Mouse (Mus musculus): ENCODE measurements around the gene Dtl. TPM values are rescaled to one million over a fixed set of nuclear protein-coding genes. Genes with fewer than 3 reads are reported as not detected.

Dtl gene
- polyA plus RNA-seq (2012; ENCODE audit: insufficient read depth, low replicate concordance), result 1.5 and 2.3 TPM in 2 replicates

DNA sequence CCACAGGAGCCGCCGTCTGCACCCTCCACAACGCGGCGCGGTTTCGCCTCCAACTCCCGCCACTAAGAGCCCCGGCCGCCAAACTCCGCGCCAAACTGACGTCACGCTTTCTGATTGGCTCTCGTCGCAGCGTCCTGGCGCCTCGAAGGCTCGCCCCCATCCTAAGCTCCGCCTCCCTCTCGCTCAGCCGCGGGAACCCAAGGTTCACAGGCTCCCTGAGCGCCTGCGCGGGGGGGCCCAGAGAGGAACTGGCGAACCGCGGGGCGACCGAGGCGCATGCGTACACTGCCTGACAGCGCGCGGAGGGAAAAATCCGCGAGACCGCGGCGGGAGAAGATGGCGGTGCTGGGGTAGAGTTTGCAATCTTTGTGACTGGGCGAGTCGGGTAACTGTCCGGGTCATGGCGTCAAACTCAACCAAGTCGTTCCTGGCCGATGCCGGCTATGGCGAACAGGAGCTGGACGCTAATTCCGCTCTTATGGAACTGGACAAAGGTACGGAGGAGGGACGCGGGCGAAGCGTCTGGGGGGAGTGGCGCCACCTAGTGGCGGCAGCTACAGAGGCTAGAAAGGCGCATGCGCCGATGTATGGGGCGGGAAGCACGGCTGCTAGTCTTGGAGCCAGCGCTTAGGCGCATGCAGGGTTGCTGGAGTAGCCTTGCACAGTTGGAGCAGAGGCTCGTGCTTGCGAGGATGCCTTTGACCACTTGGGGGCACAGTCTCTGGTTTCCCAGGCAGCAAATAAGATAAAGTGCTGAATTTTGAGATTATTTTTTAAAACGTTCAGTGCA is at the start of gene Dtl, which contains the start of gene Ints7:
TSS of gene Dtl (minus strand) at position 87 of the 790 bp plus-strand sequence.
TSS of gene Ints7 (plus strand) at position 179 of the 790 bp plus-strand sequence.
- TF ChIP-seq GATA1 (IDR thresholded peaks at IDR 0.05; ENCODE audit: borderline replicate concordance, low read length), result no peak
- TF ChIP-seq FLI1 (IDR thresholded peaks at IDR 0.05; ENCODE audit: low read length), result no peak; the same call in 1 of the 2 replicates
- Histone ChIP-seq H3K4me1 (peaks cover 40% of the 10 kb centered on the region), H3K4me3 (replicated peaks) (peak within 1 kb of the TSS; percentile 95), H3K9me3 (0 out of 2 replicates have a peak, but pooled peaks cover 3% of the 10 kb centered on the region), H3K27me3 (replicated peaks) (no peaks in the 10 kb centered on the region), H3K36me3 (replicated peaks; ENCODE audit: low read length) (peaks cover 22% of the 10 kb centered on the region)

DNA sequence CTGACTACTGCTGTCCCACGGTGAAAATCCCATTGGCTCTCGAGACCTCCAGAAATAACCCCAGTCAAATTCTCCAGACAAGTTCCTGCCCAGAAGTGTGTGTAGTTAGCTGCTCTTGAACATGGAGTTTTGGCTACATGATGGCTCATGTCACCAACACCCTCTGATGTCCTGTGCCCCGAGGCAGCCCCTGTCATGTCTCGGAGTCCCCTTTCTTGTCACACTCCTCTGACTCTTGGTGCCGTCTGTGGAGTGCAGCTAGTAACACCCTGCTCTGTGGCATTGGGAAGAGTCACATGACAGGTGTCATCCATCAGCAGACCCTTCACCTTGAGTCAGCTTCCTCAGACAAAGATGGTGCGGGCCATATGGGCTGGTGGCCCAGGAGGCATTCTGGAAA is 49.7 kb upstream of the Dtl start:
- Histone ChIP-seq H3K4me3 (replicated peaks) (peak overlapping the region; percentile 48), H3K27me3 (replicated peaks) (peaks cover 4% of the 10 kb centered on the region), H3K9me3 (no peaks in the 10 kb centered on the region), H3K36me3 (replicated peaks; ENCODE audit: low read length) (peaks cover 35% of the 10 kb centered on the region), H3K4me1 (peaks cover 42% of the 10 kb centered on the region)
- no peak for TF ChIP-seq GATA1 (IDR thresholded peaks at IDR 0.05; ENCODE audit: borderline replicate concordance, low read length)
- TF ChIP-seq FLI1 (IDR thresholded peaks at IDR 0.05; ENCODE audit: low read length), result no peak

DNA sequence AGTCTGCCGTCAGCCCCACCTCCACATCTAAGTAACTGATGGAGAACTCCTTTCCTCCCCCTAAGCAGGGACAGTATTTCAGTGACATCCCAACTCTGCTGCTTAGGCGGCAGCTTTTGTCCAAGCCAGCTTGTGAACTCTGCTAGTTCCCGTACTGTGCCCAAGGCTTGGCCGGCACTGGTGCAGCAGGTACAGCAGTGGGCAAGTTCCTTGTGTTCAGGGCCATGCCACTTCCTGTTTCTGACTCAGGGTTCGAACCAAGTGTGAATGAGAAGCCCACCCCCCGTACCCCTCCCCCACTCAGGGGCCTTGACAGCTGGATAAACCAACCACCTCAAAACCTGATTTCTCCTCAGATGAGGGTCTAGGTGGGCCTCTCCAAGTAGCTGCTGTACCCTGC is 49.1 kb upstream of the Dtl start:
- H3K4me1 ChIP-seq, result peaks cover 42% of the 10 kb centered on the region
- peaks cover 4% of the 10 kb centered on the region for H3K27me3 ChIP-seq (replicated peaks)
- peaks cover 40% of the 10 kb centered on the region for H3K36me3 ChIP-seq (replicated peaks; ENCODE audit: low read length)
- TF ChIP-seq FLI1 (IDR thresholded peaks at IDR 0.05; ENCODE audit: low read length), result no peak
- TF ChIP-seq GATA1 (IDR thresholded peaks at IDR 0.05; ENCODE audit: borderline replicate concordance, low read length), result no peak
- no peak overlapping the region for H3K4me3 ChIP-seq (replicated peaks)
- no peaks in the 10 kb centered on the region for H3K9me3 ChIP-seq

DNA sequence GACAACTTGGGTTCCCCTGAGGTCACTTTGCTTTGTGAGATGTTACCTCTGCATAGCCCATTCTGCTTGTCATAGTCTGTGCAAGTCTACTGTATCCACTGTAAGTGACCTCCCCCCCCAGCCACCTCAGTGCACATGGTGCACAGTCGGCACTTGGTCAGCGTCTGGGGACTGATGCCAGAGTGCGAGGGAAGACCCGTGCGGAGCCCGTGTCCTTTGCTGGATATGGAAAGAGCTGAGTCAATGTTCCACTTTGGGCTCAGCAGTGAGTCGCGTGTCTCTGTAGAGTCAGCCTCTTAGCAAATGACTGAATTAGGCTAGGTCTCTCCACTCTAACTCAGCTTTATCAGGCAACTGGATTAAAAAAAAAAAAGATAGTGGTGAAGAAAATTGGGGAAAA is 47.5 kb upstream of the Dtl start:
- H3K4me1 ChIP-seq, result peaks cover 39% of the 10 kb centered on the region
- H3K36me3 ChIP-seq (replicated peaks; ENCODE audit: low read length), result peaks cover 57% of the 10 kb centered on the region
- no peaks in the 10 kb centered on the region for H3K9me3 ChIP-seq
- TF ChIP-seq GATA1 (IDR thresholded peaks at IDR 0.05; ENCODE audit: borderline replicate concordance, low read length), result no peak
- peaks cover 1% of the 10 kb centered on the region for H3K27me3 ChIP-seq (replicated peaks)
- H3K4me3 ChIP-seq (replicated peaks), result peak overlapping the region; percentile 71

DNA sequence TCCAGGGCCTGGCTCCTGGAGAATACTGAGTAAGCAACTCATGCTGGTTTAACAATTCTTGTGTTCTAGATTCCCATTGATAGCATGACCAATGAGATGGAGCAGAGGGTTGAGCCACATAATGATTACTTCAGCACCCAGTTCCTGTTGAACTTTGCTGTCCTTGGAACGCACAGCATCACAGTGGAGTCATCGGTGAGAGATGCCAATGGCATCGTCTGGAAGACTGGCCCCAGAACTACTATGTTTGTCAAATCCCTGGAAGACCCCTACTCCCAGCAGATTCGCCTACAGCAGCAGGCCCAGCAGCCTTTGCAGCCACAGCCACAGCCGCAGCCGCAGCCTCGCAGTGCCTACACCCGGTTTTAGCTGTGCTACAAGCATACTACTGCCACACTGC is 45.8 kb upstream of the Dtl start:
- Histone ChIP-seq H3K36me3 (replicated peaks; ENCODE audit: low read length) (peaks cover 73% of the 10 kb centered on the region), H3K9me3 (no peaks in the 10 kb centered on the region), H3K4me1 (peaks cover 33% of the 10 kb centered on the region), H3K4me3 (replicated peaks) (no peak overlapping the region), H3K27me3 (replicated peaks) (no peaks in the 10 kb centered on the region)
- TF ChIP-seq GATA1 (IDR thresholded peaks at IDR 0.05; ENCODE audit: borderline replicate concordance, low read length) (no peak), FLI1 (IDR thresholded peaks at IDR 0.05; ENCODE audit: low read length) (no peak)

DNA sequence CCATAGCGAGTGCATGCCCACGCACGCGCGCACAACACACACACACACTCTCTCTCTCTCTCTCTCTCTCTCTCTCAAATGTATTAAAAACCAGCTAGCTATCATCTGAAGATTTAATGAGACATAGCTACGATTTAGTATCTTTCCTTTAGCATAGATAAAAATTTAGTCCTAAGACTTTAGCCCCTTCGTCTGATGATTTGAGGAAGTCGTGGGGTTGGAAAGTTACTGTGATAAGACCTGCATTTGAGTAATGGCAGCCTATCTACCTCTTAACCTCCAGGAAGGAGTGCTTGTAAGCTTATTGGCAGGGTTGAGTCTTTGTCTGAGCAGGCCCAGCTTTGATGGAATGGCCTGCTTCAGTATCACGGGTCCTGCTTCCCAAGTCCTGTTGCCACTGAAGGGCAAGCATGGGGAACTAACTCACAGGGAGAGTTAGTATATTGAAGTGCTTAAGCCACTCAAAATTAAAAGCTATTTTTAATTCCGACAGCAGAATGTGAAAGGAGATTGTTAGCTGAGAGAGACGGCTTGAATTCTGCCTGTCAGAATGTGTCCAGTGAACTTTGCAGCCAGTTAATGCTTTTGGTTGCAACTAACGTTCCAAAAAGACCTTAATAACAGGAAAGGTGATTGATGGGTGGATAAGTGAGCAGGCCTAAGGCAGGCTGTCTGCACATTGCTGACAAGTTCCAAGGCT is 42.9 kb upstream of the Dtl start:
- no peaks in the 10 kb centered on the region for H3K27me3 ChIP-seq (replicated peaks)
- peaks cover 95% of the 10 kb centered on the region for H3K36me3 ChIP-seq (replicated peaks; ENCODE audit: low read length)
- H3K4me3 ChIP-seq (replicated peaks), result no peak overlapping the region
- peaks cover 4% of the 10 kb centered on the region for H3K4me1 ChIP-seq
- no peak for TF ChIP-seq FLI1 (IDR thresholded peaks at IDR 0.05; ENCODE audit: low read length)
- TF ChIP-seq GATA1 (IDR thresholded peaks at IDR 0.05; ENCODE audit: borderline replicate concordance, low read length), result no peak
- H3K9me3 ChIP-seq, result no peaks in the 10 kb centered on the region

DNA sequence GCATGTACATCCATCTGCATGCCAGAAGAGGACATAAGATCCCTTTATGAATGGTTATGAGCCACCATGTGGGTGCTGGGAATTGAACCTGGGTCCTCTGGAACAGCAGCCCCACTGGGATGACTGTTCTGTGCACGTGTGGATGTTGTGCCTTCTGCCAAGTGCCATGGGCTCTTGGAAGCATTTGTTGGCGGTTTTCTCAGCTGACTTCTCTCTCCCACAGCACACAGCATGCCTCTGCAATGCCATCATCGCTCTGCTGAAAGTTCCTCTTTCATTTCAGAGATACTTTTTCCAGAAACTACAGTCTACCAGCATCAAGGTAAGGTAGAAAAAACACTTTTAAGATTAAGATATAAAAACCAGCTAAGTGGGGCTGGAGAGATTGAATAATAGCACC is 42.2 kb upstream of the Dtl start:
- no peak for TF ChIP-seq FLI1 (IDR thresholded peaks at IDR 0.05; ENCODE audit: low read length)
- H3K27me3 ChIP-seq (replicated peaks), result no peaks in the 10 kb centered on the region
- peaks cover 98% of the 10 kb centered on the region for H3K36me3 ChIP-seq (replicated peaks; ENCODE audit: low read length)
- peaks cover 4% of the 10 kb centered on the region; the same call in 1 of the 2 replicates for H3K4me1 ChIP-seq
- no peak overlapping the region for H3K4me3 ChIP-seq (replicated peaks)
- H3K9me3 ChIP-seq, result no peaks in the 10 kb centered on the region

DNA sequence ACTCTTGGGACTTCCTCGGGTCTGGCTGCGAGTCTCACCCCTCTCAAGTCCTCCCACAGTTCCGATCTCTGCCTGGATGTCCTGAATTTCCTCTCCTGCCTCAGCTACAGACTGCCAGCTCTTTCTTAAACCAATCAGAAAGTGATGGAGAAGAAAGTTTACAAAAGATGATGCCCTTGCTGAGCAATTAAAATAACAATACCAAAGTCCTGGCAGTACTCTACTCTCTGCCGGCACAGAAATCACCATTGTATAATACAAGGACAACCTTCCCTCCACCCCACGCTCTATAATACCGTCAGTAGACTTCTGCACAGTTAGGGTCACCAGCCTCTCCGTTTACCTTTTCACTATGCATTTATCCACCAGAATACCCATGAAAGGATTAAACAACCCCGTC is 40.9 kb upstream of the Dtl start:
- peaks cover 99% of the 10 kb centered on the region for H3K36me3 ChIP-seq (replicated peaks; ENCODE audit: low read length)
- H3K27me3 ChIP-seq (replicated peaks), result no peaks in the 10 kb centered on the region
- TF ChIP-seq GATA1 (IDR thresholded peaks at IDR 0.05; ENCODE audit: borderline replicate concordance, low read length), result no peak
- no peak for TF ChIP-seq FLI1 (IDR thresholded peaks at IDR 0.05; ENCODE audit: low read length)
- peaks cover 4% of the 10 kb centered on the region; the same call in 1 of the 2 replicates for H3K4me1 ChIP-seq
- H3K4me3 ChIP-seq (replicated peaks), result no peak overlapping the region
- H3K9me3 ChIP-seq, result no peaks in the 10 kb centered on the region

DNA sequence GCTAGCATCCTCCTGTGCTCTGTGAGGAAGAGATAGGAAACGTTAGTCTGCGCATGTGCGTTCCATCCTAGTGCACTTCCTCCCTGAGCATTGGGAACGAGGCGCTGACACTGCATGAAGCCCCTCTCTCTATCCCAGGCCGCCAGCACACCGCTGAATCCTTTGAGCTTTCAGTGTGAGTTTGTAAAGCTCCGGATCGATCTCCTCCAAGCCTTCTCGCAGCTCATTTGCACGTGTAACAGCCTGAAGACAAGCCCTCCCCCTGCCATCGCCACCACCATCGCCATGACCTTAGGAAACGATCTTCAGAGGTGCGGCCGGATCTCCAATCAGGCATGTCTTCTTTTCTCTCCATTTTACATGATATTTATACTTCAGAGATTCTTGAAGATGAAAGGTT is 37.5 kb upstream of the Dtl start:
- H3K27me3 ChIP-seq (replicated peaks), result no peaks in the 10 kb centered on the region
- peaks cover 4% of the 10 kb centered on the region; the same call in 1 of the 2 replicates for H3K4me1 ChIP-seq
- peaks cover 97% of the 10 kb centered on the region for H3K36me3 ChIP-seq (replicated peaks; ENCODE audit: low read length)
- TF ChIP-seq GATA1 (IDR thresholded peaks at IDR 0.05; ENCODE audit: borderline replicate concordance, low read length), result no peak
- no peak for TF ChIP-seq FLI1 (IDR thresholded peaks at IDR 0.05; ENCODE audit: low read length)
- no peak overlapping the region for H3K4me3 ChIP-seq (replicated peaks)
- no peaks in the 10 kb centered on the region for H3K9me3 ChIP-seq

DNA sequence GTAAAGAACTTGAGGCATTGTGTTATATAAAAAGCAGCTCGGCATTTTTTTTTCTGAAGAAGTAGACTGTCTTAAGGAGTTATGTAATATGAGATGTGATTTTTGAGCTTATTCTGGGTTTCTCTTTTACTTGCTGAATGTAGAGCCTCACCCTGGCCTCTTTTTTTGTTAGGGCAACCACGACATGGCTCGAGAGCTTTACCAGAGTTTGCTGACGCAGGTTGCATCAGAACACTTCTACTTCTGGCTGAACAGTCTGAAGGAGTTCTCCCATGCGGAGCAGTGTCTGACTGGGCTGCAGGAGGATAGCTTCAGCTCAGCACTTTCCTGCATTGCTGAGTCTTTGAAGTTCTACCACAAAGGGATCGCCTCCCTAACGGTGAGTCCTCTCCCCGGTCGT is 36.3 kb upstream of the Dtl start:
- no peak for TF ChIP-seq GATA1 (IDR thresholded peaks at IDR 0.05; ENCODE audit: borderline replicate concordance, low read length)
- TF ChIP-seq FLI1 (IDR thresholded peaks at IDR 0.05; ENCODE audit: low read length), result no peak
- no peaks in the 10 kb centered on the region for H3K9me3 ChIP-seq
- H3K4me1 ChIP-seq, result peaks cover 4% of the 10 kb centered on the region; the same call in 1 of the 2 replicates
- H3K36me3 ChIP-seq (replicated peaks; ENCODE audit: low read length), result peaks cover 98% of the 10 kb centered on the region
- H3K27me3 ChIP-seq (replicated peaks), result no peaks in the 10 kb centered on the region
- no peak overlapping the region for H3K4me3 ChIP-seq (replicated peaks)

All from megakaryocyte, embryonic 14.5 days (primary cell).